ENCODE assay signal across 34 mouse cellular contexts in genomic region chr8:78515132-78515531, GRCm38 (mm10). TPM values are rescaled to one million over a fixed set of nuclear protein-coding genes. Genes with fewer than 3 reads are reported as not detected.
A peak's percentile ranks its signal among the peaks of the same experiment; 100 is the strongest.
DNase-seq lines count a peak whose midpoint lies in the region; ATAC-seq and TF ChIP-seq lines count a peak whose summit lies in the region.
"Had no signal": no experiment of that assay in that cellular context is flagged by ENCODE, and none has a peak within 500 bp of the region (broad histone marks: within the 10 kb centered on the region; RNA-seq: fewer than 3 reads in every experiment).

No protein-coding gene starts in this region.

- WGBS in midbrain, embryonic 11.5 days: 82% methylated on average over 3 of the region's 3 CpGs
- 90% methylated on average over 3 of the region's 3 CpGs for WGBS in midbrain, embryonic 10.5 days
- WGBS in limb, embryonic 10.5 days: 94% methylated on average over 3 of the region's 3 CpGs

- no peak for ATAC-seq in midbrain, embryonic 11.5 days (ENCODE audit: low FRiP score)
- ATAC-seq in erythroblast, adult 5-6 weeks (replicated peaks; ENCODE audit: low FRiP score, poor library complexity, severe bottlenecking): no peak
- ATAC-seq: activated CD4-positive, CD25-positive, alpha-beta regulatory T cell, adult 4 months; forebrain, embryonic 13.5 days; forebrain, embryonic 16.5 days; hindbrain, embryonic 16.5 days; intestine, embryonic 15.5 days had no signal

- no peaks in the 10 kb centered on the region for H3K27me3 ChIP-seq in midbrain, embryonic 11.5 days (ENCODE audit: control insufficient read depth, insufficient read depth, low read length)
- H3K27me3 ChIP-seq in midbrain, embryonic 10.5 days (ENCODE audit: low read depth, poor library complexity, severe bottlenecking): no peaks in the 10 kb centered on the region
- no peaks in the 10 kb centered on the region for H3K27me3 ChIP-seq in E14TG2a.4 (ENCODE audit: insufficient read depth, low read length)
- no peaks in the 10 kb centered on the region for H3K27me3 ChIP-seq in limb, embryonic 10.5 days (ENCODE audit: low read depth, poor library complexity, severe bottlenecking)
- H3K27me3 ChIP-seq: CH12.LX; embryonic facial prominence, embryonic 13.5 days; forebrain, embryonic 13.5 days; heart, embryonic 12.5 days; heart, embryonic 15.5 days; hindbrain, embryonic 13.5 days; intestine, embryonic 15.5 days had no signal

- no peaks in the 10 kb centered on the region for H3K36me3 ChIP-seq in midbrain, embryonic 11.5 days (ENCODE audit: control insufficient read depth, insufficient read depth, low read length)
- H3K36me3 ChIP-seq in midbrain, embryonic 10.5 days: peaks cover 43% of the 10 kb centered on the region
- peaks cover 44% of the 10 kb centered on the region for H3K36me3 ChIP-seq in E14TG2a.4 (ENCODE audit: insufficient read depth, low read length)
- H3K36me3 ChIP-seq in limb, embryonic 10.5 days: peaks cover 30% of the 10 kb centered on the region

- no peak overlapping the region for H3K9ac ChIP-seq in midbrain, embryonic 11.5 days (ENCODE audit: low read length)
- H3K9ac ChIP-seq: embryonic facial prominence, embryonic 13.5 days; forebrain, embryonic 13.5 days; heart, embryonic 12.5 days; heart, embryonic 15.5 days; hindbrain, embryonic 13.5 days; intestine, embryonic 15.5 days had no signal

- no peak overlapping the region for H3K4me3 ChIP-seq in midbrain, embryonic 11.5 days (ENCODE audit: low read depth, low read length)
- no peak overlapping the region for H3K4me3 ChIP-seq in midbrain, embryonic 10.5 days
- peak overlapping the region; percentile 7 for H3K4me3 ChIP-seq in E14TG2a.4 (replicated peaks; ENCODE audit: low read length)
- H3K4me3 ChIP-seq in limb, embryonic 10.5 days: no peak overlapping the region
- H3K4me3 ChIP-seq: embryonic facial prominence, embryonic 10.5 days; embryonic facial prominence, embryonic 13.5 days; forebrain, embryonic 10.5 days; forebrain, embryonic 13.5 days; gastrocnemius, adult 2 months; heart, embryonic 12.5 days; heart, embryonic 15.5 days; hindbrain, embryonic 10.5 days; hindbrain, embryonic 13.5 days; intestine, embryonic 15.5 days had no signal

- H3K4me1 ChIP-seq in midbrain, embryonic 11.5 days (ENCODE audit: control insufficient read depth, insufficient read depth, low read length): peaks cover under 1% of the 10 kb centered on the region; the same call in 1 of the 2 replicates
- peaks cover 10% of the 10 kb centered on the region for H3K4me1 ChIP-seq in midbrain, embryonic 10.5 days
- peaks cover 85% of the 10 kb centered on the region for H3K4me1 ChIP-seq in E14TG2a.4 (replicated peaks; ENCODE audit: low read depth, low read length)
- peaks cover 7% of the 10 kb centered on the region for H3K4me1 ChIP-seq in limb, embryonic 10.5 days
- H3K4me1 ChIP-seq: intestine, embryonic 15.5 days had no signal

- no peak overlapping the region for H3K27ac ChIP-seq in midbrain, embryonic 11.5 days (ENCODE audit: low read depth, low read length)
- no peak overlapping the region for H3K27ac ChIP-seq in midbrain, embryonic 10.5 days (replicated peaks)
- H3K27ac ChIP-seq in limb, embryonic 10.5 days: no peak overlapping the region
- H3K27ac ChIP-seq: embryonic facial prominence, embryonic 10.5 days; embryonic facial prominence, embryonic 13.5 days; forebrain, embryonic 10.5 days; forebrain, embryonic 13.5 days; gastrocnemius, adult 2 months; heart, embryonic 15.5 days; hindbrain, embryonic 10.5 days; hindbrain, embryonic 13.5 days; intestine, embryonic 15.5 days had no signal

- TF ChIP-seq CTCF in E14TG2a.4 (conservative IDR thresholded peaks at IDR 0.05; ENCODE audit: low read length): no peak

- DNase-seq in midbrain, embryonic 11.5 days (ENCODE audit: low spot score, missing footprints): peak; percentile 28
- DNase-seq in midbrain, embryonic 10.5 days (ENCODE audit: low spot score): no peak
- peak; percentile 30 for DNase-seq in NIH3T3 (ENCODE audit: low read depth)
- DNase-seq in limb, embryonic 10.5 days (ENCODE audit: low spot score): no peak
- DNase-seq in kidney, postnatal 36 days: no peak
- DNase-seq: adrenal gland, adult 8-10 months; adrenal gland, postnatal 25 days; B cell, adult 2 months; cerebellum, adult 11-12 months; cerebellum, adult 8-10 months; cerebellum, postnatal 10 days; cerebellum, postnatal 36 days; embryo, embryonic 11 days; gastrocnemius, adult 2 months; gastrocnemius, postnatal 14 days; heart, postnatal 10 days; heart, postnatal 36 days; kidney, adult 11 months had no signal

- no peaks in the 10 kb centered on the region for H3K9me3 ChIP-seq in midbrain, embryonic 11.5 days (ENCODE audit: control insufficient read depth, low read length)
- no peaks in the 10 kb centered on the region for H3K9me3 ChIP-seq in midbrain, embryonic 10.5 days (replicated peaks)
- 0 out of 2 replicates have a peak, but pooled peaks cover 7% of the 10 kb centered on the region for H3K9me3 ChIP-seq in E14TG2a.4 (ENCODE audit: low read length)
- H3K9me3 ChIP-seq in limb, embryonic 10.5 days (replicated peaks): no peaks in the 10 kb centered on the region
- H3K9me3 ChIP-seq: embryonic facial prominence, embryonic 10.5 days; embryonic facial prominence, embryonic 13.5 days; forebrain, embryonic 10.5 days; forebrain, embryonic 13.5 days; G1E; heart, embryonic 12.5 days; heart, embryonic 15.5 days; hindbrain, embryonic 10.5 days; hindbrain, embryonic 13.5 days; intestine, embryonic 15.5 days had no signal

- no peak overlapping the region for H3K4me2 ChIP-seq in midbrain, embryonic 11.5 days
- H3K4me2 ChIP-seq: embryonic facial prominence, embryonic 13.5 days; forebrain, embryonic 13.5 days; heart, embryonic 12.5 days; heart, embryonic 15.5 days; hindbrain, embryonic 13.5 days; intestine, embryonic 15.5 days had no signal

RNA-seq across cellular contexts. Expression of gene Slc10a7, which starts 6.0 kb away (rescaled TPM):
- polyA plus RNA-seq in midbrain, embryonic 11.5 days (2014; fragmentation: Nextera tagmentation; extraction: Ambion mirVana): 7.3 and 8.3 TPM in 2 replicates
- polyA plus RNA-seq in midbrain, embryonic 10.5 days (2016; fragmentation: Nextera tagmentation; extraction: Ambion mirVana): 8.1 and 9.0 TPM in 2 replicates
- polyA plus RNA-seq in limb, embryonic 10.5 days (2016; fragmentation: Nextera tagmentation; extraction: Ambion mirVana): 9.5 and 10.7 TPM in 2 replicates
- total RNA-seq in erythroblast, adult 5-6 weeks (2015; ENCODE audit: low replicate concordance): 6.1 TPM in 2 replicates
- 4.3 and 4.5 TPM in 2 replicates for total RNA-seq in erythroblast, adult 5-6 weeks (2017; ENCODE audit: low replicate concordance)

RNA-seq across cellular contexts. Expression of gene Rbmxl1, which starts 6.4 kb away (rescaled TPM):
- 412 and 434 TPM in 2 replicates for polyA plus RNA-seq in midbrain, embryonic 11.5 days (2014; fragmentation: Nextera tagmentation; extraction: Ambion mirVana)
- 370 and 396 TPM in 2 replicates for polyA plus RNA-seq in midbrain, embryonic 10.5 days (2016; fragmentation: Nextera tagmentation; extraction: Ambion mirVana)
- polyA plus RNA-seq in limb, embryonic 10.5 days (2016; fragmentation: Nextera tagmentation; extraction: Ambion mirVana): 392 and 395 TPM in 2 replicates
- 35.9 and 41.6 TPM in 2 replicates for total RNA-seq in erythroblast, adult 5-6 weeks (2015; ENCODE audit: low replicate concordance)
- total RNA-seq in erythroblast, adult 5-6 weeks (2017; ENCODE audit: low replicate concordance): 24.5 and 41.0 TPM in 2 replicates

Comparison
In these comparisons a context has a peak if more than half of its experiments do, and no peak if none do; other contexts are left out.
1. DNase-seq: peak in midbrain, embryonic 11.5 days (single experiment) and NIH3T3 (single experiment); none in midbrain, embryonic 10.5 days (single experiment), limb, embryonic 10.5 days (single experiment) and kidney, postnatal 36 days (0 of 2).